Mouse (Mus musculus) layer of hippocampus, adult 11-12 months (tissue): ENCODE data around the gene Kndc1.

Experiments used
- DNase-seq: peaks from one replicate; pipeline ENCODE4 v3.0.0; 2022; ENCODE audit warnings: low spot score

The Kndc1 gene

GRCm38 (mm10) chr7:139990864-139991394 lies 96.4 kb downstream of the Kndc1 start:
- DNase-seq, result no peak
